Comparison of ENCODE assay signal across 7 mouse cellular contexts in the genomic region with DNA sequence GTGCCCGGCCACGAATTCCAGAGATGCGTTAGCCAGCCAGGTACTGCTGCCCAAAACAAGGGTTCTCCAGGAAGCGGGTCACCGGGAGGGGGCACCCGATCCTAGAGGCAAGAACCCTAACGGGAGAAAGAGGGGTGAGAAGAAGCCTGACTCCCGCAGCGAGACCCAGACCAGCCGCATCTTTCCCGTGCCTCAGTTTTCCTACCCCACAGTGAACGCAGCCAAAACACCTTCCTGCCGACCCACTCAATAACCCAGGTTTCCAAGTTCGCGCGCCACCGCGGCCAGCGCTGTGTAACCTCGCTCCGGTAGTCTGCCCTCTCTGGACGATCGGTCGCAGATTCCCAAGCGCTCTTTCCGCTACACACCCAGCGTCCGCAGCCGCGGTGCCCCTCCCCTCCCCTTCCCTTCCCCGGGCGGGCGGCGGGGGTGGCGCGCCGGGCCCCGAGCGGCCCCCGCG. TPM values are rescaled to one million over a fixed set of nuclear protein-coding genes. Genes with fewer than 3 reads are reported as not detected.
A peak's percentile ranks its signal among the peaks of the same experiment; 100 is the strongest.
DNase-seq lines count a peak whose midpoint lies in the region; ATAC-seq lines count a peak whose summit lies in the region.

No protein-coding gene starts in this region.

- no peak overlapping the region for H3K27ac ChIP-seq in hindbrain, embryonic 15.5 days (replicated peaks)
- H3K27ac ChIP-seq in midbrain, embryonic 10.5 days (replicated peaks) = peak overlapping the region; percentile 78
- H3K27ac ChIP-seq in stomach, embryonic 16.5 days (ENCODE audit: low read length) = no peak overlapping the region

- H3K27me3 ChIP-seq in hindbrain, embryonic 15.5 days = peaks cover 15% of the 10 kb centered on the region; the same call in 1 of the 2 replicates
- H3K27me3 ChIP-seq in midbrain, embryonic 10.5 days (ENCODE audit: low read depth, poor library complexity, severe bottlenecking) = peaks cover 75% of the 10 kb centered on the region
- H3K27me3 ChIP-seq in stomach, embryonic 16.5 days (ENCODE audit: control insufficient read depth, insufficient read depth, low read length) = peaks cover 53% of the 10 kb centered on the region

- DNase-seq in adrenal gland, adult 2 months = peak; percentile 82
- DNase-seq in cerebellum, adult 9-10 months = peak; percentile 92
- DNase-seq in frontal cortex, postnatal 10 days (ENCODE audit: low spot score in 2 of 2) = peak; percentile 63 to 72
- DNase-seq in left cerebral cortex, postnatal 10 days (ENCODE audit: extremely low spot score in 1 of 2, low spot score in 2 of 2) = peak; percentile 56 to 82
- DNase-seq in midbrain, embryonic 10.5 days (ENCODE audit: low spot score) = no peak

- intact Hi-C loops in left cerebral cortex, postnatal 10 days (cut with DNase I) = loop anchor here (5.0 kb wide), 1 partner anchor 66 kb away; the partner anchor contains the start of gene Aar2

- no peaks in the 10 kb centered on the region for H3K9me3 ChIP-seq in hindbrain, embryonic 15.5 days
- H3K9me3 ChIP-seq in midbrain, embryonic 10.5 days (replicated peaks) = no peaks in the 10 kb centered on the region
- H3K9me3 ChIP-seq in stomach, embryonic 16.5 days (replicated peaks; ENCODE audit: control insufficient read depth, low read length) = no peaks in the 10 kb centered on the region

- peak; percentile 67 for ATAC-seq in hindbrain, embryonic 15.5 days (ENCODE audit: low FRiP score, low read depth)
- ATAC-seq in stomach, embryonic 16.5 days (ENCODE audit: insufficient read depth, low FRiP score) = no peak; the same call in 1 of the 2 replicates

- under 1% methylated on average over 31 of the region's 41 CpGs for WGBS in hindbrain, embryonic 15.5 days
- under 1% methylated on average over 39 of the region's 41 CpGs for WGBS in midbrain, embryonic 10.5 days
- 2% methylated on average over 41 of the region's 41 CpGs for WGBS in stomach, embryonic 16.5 days

- peaks cover 40% of the 10 kb centered on the region for H3K4me1 ChIP-seq in hindbrain, embryonic 15.5 days (replicated peaks)
- H3K4me1 ChIP-seq in midbrain, embryonic 10.5 days = peaks cover 36% of the 10 kb centered on the region
- H3K4me1 ChIP-seq in stomach, embryonic 16.5 days (ENCODE audit: control insufficient read depth, insufficient read depth, low read length) = peaks cover 14% of the 10 kb centered on the region

- peak overlapping the region; percentile 65 for H3K4me3 ChIP-seq in hindbrain, embryonic 15.5 days
- peak overlapping the region; percentile 73 for H3K4me3 ChIP-seq in midbrain, embryonic 10.5 days
- peak overlapping the region; percentile 62 for H3K4me3 ChIP-seq in stomach, embryonic 16.5 days (replicated peaks; ENCODE audit: low read length)

- H3K4me2 ChIP-seq in hindbrain, embryonic 15.5 days = peak overlapping the region; percentile 83
- peak overlapping the region; percentile 95 for H3K4me2 ChIP-seq in stomach, embryonic 16.5 days (ENCODE audit: low read depth, low read length)

- H3K9ac ChIP-seq in hindbrain, embryonic 15.5 days = peak overlapping the region; percentile 68
- peak overlapping the region; percentile 72 for H3K9ac ChIP-seq in stomach, embryonic 16.5 days (ENCODE audit: low read length)

- H3K36me3 ChIP-seq in hindbrain, embryonic 15.5 days = no peaks in the 10 kb centered on the region
- H3K36me3 ChIP-seq in midbrain, embryonic 10.5 days = no peaks in the 10 kb centered on the region
- no peaks in the 10 kb centered on the region for H3K36me3 ChIP-seq in stomach, embryonic 16.5 days (ENCODE audit: control insufficient read depth, insufficient read depth, low read length)

RNA-seq across cellular contexts. Expression of gene Dlgap4, which starts 0.4 kb away (rescaled TPM):
- total RNA-seq in adrenal gland, adult 2 months (2021) = 10 to 100 TPM; 49.5 to 58.3 TPM
- 87.7 and 90.7 TPM in 2 replicates for polyA plus RNA-seq in adrenal gland, adult 2 months (2012; rRNA removed)
- polyA plus RNA-seq in hindbrain, embryonic 15.5 days (2015; fragmentation: Nextera tagmentation; extraction: Ambion mirVana) = 215 and 244 TPM in 2 replicates
- total RNA-seq in left cerebral cortex, postnatal 10 days (2021) = 100 to 1,000 TPM; 240 to 258 TPM
- polyA plus RNA-seq in midbrain, embryonic 10.5 days (2016; fragmentation: Nextera tagmentation; extraction: Ambion mirVana) = 128 and 146 TPM in 2 replicates
- polyA plus RNA-seq in stomach, embryonic 16.5 days (2015; fragmentation: Nextera tagmentation; extraction: Ambion mirVana) = 55.5 and 56.4 TPM in 2 replicates
